Mouse (Mus musculus) activated CD4-positive, CD25-positive, alpha-beta regulatory T cell, adult 4 months (primary cell): ENCODE measurements around the gene Thtpa. TPM values are rescaled to one million over a fixed set of nuclear protein-coding genes. Genes with fewer than 3 reads are reported as not detected.

Experiments
- ATAC-seq: one replicate; pipeline ENCODE4 v1.8.0; 2017
- polyA plus RNA-seq, 2 experiments: library from polyadenylated mRNA; unstranded; fragments of 100-300 nt; shearing (Covaris generic); gene quantifications; one replicate each; pipeline ENCODE4 v1.2.1; 2017

Thtpa gene
- polyA plus RNA-seq, 2 experiments from 2014 or later: 9.6 to 11.9 TPM

DNA sequence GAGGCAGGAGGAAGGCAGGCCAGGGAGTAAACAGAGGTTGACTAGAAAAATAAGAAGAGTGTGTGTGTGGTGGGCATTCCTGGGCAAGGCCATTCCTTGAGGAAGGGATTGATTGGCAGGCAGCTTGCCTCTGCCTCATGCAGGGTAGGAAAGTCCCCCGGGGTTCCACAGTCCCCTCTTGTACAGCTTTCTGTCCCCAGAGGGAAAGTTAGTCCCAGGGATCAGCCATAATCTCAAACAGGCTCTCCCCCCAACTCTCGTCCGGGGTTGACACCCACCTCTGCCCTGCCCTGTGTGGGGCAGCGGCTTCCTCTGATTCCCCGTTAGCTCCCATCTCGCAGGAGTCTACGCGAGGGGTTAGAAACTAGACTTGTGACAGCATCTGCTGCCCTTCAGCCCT is 12.4 kb downstream of the Thtpa start:
- ATAC-seq: no peak

DNA sequence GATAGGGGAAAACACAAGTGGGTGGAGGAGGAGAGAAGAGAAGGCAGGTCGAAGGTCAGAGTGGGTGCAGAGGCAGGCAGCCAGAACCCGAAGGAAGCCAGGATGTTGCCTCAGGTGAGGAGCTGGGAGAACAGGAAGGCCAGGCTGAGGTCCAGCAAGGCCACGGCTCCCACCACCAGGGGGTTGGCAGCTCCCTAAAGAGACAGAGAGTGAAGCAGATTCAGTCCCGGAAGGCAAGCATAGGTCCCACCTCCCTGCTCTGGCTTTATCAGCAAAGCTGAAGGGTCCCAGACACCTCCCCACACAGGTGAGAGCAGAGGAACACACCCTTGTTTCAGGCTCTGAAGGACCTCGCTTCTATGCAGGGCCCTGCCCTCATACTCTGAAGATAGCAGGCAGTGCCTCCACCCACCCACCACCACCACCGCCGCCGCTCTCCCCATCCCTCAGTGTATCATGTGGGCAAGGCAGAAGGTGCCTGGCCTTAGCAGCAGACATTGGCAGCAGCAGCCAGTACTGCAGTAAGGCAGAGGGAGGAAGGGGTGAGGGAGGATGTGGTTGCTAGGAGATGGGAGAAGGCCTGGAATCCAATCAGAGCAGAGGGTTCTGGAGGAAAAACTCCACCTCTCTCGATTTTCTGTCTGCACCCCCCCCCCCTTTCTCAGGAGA is 13.8 kb downstream of the Thtpa start:
- no peak for ATAC-seq

DNA sequence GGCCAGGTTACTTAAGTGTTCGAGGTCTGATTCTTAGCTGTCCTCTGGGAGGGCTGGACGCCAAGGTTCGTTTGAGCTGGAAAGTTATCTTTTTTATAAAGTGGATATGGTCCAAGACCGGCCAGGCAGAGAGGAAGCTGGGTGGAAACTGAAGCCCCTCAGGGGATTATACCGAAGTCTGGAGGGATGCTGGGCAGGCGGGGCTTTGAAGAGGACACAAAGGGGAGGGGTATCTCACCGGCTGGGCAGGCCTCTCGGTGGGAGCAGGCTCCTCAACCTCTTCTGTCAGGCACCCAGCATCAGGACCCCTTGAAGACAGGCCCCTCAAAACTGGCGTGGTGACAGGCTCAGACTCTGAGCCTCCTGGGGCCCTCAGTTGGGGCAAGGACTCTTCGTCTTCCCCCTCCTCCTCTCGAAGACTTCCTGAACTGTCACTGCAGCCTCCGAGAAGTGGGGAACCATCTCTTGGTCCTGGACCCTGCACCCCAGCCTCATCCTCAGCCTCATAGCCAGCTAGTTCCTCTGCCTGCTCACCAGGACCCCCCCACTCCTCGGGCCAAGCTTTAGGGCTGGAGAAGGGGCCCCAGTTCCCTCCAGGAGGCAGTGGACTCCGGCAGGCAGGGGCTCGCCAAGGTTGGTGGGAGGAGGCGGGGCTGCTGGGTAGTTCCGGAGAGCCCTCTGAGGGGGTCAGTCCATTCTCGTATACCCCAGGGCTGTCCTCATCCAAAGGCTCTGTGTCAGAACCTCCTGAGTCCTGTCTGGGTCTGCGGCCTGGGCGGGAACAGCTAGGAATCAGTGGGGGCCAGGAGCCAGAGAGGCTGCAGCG is 14.7 kb downstream of the Thtpa start:
- no peak for ATAC-seq

DNA sequence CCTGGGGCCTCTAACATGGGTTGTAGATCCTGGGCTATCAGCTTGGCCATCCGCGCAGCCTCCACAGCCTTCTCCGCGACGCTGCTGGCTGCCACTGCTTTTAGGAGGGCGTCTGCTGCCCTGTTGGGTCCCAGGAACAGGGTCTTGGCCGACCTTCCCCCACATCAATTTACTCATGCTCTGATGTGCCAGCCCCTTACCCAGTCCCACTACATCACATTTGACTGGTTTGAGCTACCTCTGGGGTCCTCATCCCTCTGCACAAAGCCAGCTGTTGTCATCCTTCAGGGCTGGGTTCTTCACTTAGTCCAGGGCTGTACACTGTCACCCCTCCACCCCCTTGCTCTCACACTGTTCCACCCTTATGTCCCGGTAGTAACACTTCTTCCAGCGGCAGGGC is 15.5 kb downstream of the Thtpa start:
- no peak for ATAC-seq

DNA sequence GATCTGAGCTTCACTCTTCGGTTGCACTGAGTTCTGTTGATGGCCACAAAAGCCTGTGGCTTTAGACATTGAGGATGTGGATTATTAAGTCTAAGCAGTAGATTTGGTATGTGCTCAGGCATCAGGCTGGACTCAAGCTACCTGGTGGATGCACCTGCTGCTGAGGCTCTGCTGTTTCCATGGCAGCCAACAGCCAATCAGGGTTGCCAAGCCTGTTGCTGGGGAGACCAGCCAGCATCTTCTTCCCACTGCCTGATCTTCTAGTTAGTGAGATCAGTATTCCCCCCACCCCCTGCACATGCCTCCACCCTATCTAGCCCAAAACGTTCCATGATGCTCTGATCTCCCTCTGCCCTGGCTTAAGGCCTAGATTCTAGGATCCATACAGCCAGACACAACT is 17.1 kb downstream of the Thtpa start:
- ATAC-seq: no peak

DNA sequence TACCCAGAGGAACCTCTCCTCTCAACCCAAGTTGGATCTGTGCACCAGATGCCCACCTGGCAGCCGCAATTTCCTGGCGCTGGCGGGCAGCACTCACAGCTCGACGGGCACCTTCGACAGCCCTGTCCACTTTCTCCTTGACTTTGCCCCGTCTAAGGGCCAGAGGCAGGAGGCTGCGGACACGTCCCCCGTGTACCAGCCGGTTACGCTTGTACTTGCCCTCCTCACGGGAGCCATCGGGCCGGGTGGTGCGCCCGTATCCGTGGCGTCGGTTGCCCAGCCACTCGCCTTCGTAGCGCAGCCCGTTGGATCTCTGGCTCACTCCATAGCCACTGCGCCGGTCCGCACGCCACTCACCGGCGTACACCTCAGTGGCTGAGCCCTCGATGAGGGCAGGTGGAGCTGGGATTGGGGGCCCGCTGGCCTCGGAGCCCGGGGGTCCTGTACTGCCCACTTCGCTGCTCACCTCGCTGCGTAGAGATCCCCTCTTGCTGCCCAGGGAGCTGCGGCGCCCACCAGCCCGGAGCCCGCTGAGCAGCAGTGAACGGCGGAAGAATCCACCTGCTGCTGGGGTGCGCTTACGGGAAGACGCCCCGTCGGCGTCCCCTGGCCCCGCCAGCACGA is 18.9 kb downstream of the Thtpa start:
- no peak for ATAC-seq

DNA sequence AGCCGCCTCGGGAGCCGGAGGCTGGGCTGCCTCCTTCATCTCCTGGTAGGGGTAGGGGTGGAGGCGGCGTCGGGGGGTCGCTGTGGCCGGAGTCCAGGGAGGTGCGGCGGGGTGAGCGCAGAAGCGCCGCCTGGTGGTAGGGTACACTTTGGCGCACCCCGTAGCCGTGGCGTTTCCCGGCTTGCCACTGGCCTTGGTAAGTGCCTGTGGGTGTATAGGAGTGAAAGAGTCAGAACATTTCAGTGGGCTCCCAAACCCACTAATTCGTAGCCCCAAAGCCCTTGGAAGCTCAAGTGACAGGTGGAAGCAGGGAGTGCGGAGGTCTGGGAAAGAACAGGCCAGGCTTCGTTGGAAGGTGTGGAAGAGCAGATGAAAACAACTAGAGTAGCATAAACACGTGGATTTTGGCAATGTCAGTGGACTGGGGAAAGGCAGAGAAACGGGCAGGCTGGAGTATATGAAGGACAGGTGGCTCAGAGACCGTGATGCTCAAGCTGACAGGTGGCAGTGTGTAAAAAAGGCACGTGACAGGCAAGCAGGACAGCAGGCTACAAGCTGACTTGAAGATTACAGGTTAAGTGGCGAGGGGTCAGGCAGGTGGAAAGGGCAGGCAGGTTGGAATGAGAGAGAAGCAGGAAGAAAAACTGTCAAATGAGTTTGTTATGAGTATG is 19.5 kb downstream of the Thtpa start:
- no peak for ATAC-seq

DNA sequence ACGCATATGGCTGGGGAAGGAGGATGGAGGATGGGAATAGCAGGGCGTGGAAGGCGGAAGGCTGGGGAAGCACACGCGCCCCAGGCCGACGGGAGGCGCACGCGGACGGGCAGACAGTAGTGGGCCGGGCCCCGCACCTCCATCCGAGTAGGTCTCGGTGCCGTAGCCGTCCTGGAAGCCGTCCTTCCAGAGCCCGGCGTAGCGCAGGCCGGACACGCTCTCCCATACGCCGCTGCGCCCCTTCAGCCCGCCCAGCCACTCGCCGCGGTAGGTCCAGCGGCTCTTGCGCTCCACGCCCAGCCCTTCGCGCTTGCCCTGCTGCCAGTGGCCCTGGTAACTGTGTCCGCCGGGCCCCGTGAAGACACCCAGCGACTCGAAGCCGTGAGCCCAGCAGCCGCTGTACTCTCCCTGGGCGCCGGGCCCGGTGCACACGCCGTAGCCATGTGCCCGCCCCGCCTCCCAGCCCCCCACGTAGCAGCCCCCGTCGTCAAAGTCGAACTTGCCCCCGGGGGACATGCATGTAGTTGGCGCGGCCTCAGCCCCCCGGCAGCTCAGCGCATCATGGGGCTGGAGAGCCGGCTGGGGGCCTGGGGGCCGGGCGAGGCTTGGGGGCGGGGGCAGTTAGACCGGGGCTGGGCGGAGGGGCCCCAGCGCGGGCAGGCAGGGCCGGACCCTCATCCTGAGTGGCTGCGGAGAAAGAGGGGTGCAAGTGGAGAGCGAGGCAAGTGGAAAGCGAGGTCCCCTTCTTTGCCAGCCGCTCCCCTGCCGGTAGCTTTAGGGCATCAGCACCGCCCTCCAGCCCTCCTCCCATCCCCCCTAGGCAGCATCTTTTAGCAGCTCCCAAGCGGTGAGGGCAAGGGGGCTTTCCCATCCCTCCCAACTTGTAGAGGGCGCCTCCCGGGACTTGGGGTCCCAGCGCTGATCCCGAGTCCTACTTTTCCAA is 20.4 kb downstream of the Thtpa start:
- no peak for ATAC-seq

DNA sequence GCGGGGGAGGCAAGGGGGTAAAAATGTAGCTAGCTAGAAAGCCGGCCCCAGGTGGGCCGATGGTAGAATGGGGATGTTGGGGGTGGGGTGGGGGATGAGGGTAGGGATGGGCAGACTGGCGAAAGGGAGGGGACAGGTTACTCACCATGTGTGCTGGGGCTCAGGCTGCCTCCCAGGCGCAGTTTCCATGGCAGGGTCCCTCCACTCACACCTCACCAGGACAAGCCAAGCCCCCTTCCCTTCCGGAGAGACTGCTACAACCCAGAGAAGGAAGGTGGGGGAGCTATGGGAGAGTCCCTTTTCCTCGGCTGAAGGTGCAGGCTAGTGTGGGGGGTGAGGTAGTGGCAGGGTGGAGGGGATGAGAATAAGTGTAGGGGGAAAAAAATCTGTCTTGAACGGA is 21.3 kb downstream of the Thtpa start:
- no peak for ATAC-seq

DNA sequence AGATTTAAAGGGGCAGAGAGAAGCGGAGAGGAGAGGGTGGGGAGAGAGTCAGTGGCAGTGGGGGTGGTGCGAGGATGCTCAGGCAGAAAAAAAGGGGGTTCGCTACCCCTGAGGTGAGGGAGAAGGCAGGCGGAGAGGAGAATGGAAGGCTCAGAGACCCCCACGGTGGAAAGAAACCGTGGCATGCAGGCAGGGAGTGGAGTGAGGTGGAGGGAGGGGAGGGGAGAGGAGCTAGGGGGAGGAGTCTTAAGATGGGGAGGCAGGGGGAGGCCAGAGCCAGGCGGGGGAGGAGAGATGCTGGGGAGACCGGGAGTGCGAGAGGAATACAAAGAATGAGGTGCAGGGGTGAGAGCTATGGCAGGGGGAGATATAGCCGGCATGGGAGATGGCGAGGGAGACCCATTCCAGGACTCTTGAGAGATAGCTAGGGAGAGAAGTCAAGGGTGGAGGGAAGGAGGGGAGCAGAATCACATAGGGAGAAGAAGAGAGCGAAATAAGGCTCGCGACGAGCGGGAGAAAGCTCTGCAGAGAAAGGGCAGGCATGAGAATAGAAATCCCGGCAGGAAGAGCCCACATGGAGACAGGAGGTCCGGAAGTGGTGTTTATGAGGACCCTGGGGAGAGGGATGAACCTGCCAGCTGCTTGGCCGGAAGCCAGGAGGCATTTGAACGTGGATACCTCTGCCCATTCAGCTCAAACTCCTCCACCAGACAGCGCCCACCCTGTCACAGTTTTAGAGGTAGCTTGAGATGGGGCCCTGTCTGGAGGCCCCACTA is 22.0 kb downstream of the Thtpa start, which contains the start of gene Jph4:
Gene Jph4, minus strand, starts transcription at position 511 of the 776 bp plus-strand sequence.
- ATAC-seq: no peak

DNA sequence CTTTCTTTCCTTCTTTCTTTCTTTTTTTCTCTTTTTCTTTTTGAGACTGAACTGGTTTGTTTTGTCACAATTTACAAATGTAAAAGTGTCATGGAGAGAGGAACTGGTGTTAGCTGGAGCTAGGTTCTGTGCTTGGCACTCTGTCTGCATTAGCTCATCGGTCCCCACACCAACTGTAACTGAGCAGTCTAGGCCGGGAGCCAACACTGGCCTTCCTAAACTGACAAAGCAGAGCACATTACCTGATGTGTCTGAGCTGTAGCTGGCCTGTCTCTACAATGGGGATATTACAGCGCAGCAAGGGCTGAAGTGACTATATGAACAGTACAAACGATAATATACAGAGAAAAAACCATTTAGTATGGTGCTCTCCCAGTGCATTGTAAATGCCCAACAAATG is 24.3 kb downstream of the Thtpa start:
- no peak for ATAC-seq

DNA sequence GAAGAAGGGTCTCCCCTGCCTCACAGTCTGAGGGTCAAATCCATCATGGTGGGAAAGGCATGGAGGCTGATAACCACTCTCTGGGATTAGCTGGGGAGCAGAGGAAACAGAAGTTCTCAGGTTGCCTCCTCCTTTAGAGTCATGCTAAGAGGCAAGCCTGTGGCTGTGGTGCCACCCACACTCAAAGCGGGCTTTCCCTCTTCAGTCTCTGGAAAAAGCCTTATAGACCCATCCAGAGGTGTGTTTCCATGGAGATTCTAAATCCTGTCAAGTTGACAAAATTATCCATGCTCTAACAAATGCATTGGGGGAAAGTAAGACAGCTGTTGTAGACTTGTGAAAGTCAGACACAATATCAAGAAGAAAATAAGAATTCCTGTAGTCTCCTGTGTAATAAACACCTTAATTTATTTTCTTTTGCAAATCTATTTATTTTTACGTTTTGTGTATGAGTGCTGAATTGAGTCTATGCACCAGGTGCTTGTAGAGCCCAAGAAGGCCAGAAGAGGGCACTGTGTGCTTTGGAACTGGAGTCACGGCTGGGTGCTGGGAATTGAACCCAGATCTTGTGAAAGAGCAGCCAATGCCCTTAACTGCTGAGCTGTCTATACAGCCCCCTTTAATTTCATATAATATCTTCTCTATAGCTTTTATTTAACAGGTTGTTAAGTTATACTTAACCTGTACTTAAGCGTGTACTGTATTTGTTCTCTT is 25.0 kb downstream of the Thtpa start:
- ATAC-seq: no peak

DNA sequence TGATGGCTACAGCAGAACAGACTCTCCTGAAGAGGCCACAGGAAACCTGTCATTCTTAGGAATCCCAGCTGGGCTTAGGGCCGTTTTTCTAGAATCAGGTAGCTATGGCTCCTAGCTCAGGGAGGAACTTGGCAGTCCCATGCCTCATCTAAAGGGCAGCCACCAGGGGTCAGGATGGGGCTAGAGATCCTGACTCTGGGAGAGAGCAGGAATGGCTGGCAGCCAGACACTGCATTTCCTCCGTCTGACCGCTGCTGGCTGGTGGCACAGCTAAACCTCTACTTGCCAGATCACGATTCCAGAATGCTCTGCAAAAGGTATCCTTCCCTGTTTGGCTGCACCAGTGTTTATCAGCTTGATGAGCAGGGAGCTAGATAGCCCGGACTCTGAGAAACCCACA is 27.4 kb downstream of the Thtpa start:
- ATAC-seq: no peak

DNA sequence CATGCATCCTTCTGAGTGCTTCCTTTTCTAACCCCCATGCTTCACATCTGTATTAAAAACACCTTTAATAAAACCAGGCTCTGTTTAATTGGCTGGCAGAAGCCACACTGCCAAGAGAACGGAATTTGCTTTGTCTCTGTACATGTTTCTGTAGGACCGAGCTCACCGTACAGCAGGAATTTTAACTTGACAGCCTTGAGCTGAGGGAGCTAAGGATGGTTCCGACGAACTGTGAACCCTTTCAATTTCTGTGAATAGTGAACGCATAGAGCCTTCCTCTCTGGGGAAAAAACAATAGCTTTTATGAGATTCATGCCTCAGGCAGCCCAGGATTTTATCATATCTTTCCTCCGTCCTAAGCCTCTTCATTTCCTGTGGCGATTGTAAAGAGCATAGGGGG is 27.8 kb downstream of the Thtpa start:
- no peak for ATAC-seq

DNA sequence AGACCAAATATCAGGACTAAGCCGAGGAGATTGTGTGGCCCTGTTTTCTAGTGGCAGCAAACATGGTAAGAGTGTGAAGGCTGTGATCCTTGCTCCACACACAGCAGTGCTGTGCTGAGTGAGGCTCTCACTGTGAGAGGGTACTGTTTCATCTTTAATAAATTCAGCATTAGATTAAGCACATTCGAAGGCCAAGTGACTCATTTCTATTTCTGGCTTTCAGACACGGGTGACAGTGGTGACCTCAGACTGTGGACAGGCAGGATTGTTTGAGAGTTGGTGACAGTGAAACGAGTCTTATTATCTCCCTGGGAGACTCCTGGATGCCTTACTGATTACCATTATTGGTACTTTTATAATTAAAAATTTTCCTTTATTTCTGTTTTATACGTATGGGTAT is 31.1 kb downstream of the Thtpa start:
- ATAC-seq: no peak

DNA sequence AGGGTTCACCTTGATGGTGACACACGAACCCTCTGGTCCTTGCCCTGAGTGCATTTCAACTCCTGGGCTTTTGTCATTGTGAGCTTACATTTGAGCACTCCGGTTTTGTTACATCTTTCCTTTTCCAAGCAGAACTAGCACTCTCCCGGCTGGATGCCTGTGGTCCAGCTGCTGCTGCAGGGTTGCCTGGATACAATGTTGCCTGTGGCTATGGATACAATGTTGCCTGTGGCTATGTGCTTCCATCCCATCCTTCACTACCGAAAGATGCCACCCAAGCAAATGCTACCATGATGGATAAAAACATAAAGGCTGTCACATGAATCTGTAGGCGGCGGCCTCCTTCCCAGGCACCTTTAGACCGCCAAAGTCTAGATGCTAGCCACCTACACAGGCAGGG is 31.9 kb downstream of the Thtpa start:
- no peak for ATAC-seq

DNA sequence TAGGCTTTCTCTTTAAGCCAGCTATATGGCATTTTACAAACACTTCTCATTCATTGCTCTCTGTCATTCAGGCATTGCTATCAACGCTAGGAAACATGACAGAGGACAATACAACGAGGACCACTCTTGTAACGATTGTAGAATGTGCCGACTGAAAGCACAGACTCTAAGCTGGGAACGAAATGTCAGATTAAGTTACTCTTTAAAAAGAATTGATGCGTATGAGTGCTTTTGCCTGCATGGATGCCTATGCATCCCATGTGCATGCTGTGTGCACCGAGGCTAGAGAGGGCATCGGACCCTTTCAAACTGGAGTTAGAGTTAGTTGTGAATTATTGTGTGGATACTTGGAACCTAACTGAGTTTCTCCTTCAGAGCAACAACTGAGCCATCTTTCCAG is 41.1 kb downstream of the Thtpa start:
- no peak for ATAC-seq

DNA sequence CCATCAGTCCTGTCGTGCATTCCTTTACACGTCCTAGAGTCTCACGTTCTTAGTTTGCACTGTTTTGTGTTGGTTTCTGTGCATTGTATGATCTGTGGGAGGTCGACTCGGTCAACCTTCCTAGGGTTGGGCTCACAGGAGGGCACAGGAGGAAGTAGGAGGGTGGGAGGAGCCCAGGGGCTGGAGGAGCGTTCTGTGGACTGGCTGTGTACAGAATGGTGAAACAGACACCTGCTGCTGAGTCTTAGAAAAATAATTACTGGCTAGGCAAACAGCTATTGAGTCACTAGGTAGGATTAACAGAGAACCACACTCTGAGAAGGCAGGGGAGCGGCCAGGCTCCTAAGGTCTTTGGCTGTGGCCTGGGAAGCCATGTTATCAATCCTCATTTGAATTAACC is 44.7 kb downstream of the Thtpa start:
- ATAC-seq: no peak

DNA sequence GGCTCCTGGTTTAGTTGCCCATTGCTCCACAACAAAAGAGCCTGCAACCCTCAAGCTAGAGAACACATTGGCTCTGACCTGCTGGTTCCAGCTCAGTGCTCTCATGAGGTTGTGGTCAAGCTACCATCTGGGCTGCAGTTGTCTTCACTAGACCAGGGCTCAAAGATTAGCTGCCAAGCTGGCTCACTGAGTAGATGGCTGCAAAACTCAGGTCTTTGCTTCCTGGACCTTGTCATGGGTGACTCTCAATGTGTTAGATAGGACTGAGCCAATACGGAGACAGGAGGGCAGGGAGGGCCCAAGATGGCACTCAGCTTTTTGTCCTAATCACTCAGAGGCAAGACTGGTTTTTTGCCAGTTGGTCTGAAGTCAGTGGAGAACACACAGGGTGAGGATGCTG is 51.7 kb downstream of the Thtpa start:
- ATAC-seq: no peak

DNA sequence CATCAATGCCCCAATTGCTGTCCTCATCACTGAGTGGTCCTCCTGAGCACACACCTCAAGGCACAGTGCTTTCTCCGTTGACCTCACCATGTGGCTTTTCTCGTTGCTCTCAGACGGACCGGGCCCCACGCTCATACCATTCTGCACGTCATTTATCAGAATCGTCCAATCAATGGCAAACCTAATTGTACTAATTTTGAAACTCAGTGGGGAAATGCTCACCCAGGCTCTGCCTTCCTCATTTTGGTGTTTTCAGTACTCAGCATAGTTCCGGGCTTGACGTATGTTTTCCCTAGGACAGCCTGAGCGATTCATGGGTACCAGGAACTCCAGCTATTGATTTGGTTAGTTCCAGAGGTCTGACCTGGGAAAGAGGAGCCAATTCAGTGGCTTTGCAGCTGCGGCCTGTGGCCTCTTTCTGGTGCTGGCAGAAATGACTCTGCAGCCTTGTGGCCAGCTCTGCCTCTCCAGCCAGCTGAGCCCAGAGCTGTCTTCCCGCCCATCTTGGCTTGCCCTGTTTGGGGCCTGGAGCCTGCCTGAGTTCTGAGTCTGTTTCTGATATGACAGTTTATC is 52.3 kb downstream of the Thtpa start:
- ATAC-seq: no peak
